Mouse (Mus musculus): ENCODE results near the gene Xylt1.

Gene Xylt1

DNA sequence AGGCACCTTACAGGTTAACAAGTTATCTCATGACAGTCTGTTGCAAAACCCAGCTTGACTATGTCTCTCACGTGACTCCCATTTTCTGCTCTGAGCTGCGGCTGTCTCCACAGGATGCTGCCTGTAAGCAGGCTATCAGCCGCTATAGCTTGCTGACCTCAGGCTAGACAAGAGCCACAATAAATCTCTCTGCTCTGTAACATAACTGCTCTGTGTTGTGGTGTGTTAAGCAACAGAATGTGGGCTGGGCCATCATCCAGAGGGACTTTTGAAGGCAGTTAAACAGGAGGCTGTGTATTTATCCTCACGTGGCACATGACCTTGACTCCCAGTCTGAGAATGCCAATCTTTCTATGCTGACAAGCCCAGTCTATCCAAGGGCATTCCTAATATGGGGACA, 136.1 kb downstream of the Xylt1 start:
- DNase-seq (ENCODE audit: low spot score) = no peak

DNA sequence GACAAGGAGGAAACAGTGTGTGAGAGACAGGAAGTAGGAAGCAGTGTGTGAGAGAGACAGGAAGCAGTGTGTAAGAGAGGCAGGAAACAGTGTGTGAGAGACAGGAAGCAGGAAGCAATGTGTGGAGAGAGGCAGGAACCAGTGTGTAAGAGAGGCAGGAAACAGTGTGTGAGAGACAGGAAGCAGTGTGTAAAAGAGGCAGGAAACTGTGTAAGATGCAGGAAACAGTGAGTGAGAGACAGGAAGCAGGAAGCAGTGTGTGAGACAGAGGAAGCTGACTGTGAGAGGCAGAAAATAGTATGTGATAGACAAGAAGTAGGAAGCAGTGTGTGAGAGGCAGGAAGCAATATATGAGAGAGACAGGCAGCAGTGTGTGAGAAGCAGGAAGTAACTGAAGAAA, 140.6 kb downstream of the Xylt1 start:
- no peak for DNase-seq (ENCODE audit: low spot score)

DNA sequence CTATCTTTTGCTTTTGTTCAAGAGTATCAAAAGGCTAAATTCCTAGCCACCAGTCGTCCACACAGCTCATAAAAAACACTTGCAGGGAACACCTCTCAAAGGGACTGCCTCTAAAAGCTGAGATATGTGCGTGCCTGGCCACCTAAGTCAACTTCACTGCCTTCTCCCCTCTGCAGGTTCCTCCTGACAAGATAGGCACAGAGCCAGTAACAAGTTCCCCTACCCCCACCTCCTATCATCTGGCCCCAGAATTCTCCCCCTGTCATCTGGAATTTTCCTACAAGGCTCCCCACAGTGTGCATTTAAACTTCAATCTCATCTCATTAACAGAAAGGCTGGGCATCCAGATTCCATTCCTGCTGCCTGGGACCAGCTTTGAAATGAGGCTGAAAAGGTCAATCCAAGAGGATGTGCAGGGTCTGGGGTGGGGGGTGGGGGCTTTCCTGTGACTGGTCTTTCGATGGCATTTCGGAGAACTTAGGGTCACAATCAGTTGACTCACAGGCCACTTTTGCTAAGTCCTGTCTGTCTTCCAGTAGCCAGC, 141.4 kb downstream of the Xylt1 start:
- DNase-seq (ENCODE audit: low spot score) = no peak

DNA sequence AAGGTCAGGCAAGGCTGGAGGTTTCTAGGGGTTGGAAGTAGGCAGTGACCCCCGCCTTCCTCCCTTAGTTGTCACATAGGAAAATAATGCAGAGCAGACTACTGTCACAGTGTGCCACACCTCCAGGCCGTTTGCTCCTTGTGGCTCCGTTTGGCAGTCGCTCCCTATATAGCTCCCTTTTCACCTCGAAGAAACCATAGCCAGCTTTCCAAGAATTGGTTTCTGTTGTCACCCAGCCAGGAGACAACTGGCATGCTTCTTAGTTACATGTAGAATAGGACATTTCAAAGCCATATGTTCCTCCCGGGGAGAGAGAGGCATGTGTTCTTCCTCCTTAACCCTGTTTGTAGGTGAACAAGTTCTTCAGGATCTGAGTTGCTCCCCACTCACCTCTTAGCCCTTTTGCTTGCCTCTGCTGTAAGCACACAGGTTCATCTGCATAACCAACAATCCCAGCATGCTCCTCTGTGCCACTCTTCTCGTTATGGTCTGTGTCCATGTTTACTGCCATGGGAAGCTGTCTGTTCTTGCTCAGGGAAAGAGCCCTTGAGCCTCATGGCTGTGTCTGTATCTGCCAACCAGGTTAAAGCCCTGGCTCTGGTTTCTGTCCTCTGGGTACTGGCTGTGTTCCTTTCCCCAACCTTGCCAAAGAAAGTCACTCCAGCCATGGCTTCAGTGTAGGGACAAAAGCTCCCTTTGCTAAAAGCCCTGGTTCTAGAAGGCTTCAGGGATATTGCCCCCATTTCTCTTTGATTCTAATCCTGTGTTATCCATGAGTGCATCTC, 143.8 kb downstream of the Xylt1 start:
- no peak for DNase-seq (ENCODE audit: low spot score)

DNA sequence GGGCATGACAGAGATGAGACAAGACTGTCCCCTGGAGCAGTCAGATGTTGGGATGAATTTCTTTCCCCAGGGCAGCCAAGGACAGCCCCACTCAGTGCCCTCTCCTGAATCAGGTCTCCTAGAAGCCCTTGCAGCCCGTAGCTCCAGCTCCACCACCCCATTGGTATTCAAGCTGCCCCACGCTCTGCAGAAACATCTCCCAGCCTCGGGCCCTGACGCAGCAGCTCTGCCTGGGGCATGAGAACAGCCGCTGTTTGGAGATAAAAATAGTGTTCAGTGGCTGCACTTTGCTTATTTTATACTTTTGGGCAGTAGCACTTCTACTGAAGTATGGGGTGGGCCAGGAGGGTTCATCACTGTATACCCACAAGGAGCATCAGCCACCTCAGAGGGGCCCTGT, 144.9 kb downstream of the Xylt1 start:
- DNase-seq (ENCODE audit: low spot score) = no peak

DNA sequence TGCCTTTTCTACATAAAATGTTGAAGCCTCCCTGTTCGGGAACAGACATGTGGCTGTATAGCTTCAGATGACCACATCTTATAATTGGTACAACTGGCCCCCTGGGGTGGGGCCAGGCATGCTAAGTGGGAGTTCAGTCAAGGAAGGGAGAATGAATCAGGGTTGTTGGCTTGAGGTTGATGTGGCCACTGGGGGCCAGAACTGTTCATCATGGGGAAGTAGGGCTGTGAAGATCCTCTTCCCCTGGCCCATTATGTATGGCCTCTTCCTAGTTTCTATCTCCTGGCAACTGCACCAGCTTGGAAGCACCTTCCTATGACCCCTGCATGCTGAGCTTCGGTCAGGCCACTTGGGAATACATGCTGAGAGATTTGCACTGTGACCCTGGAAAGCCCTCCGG, 145.8 kb downstream of the Xylt1 start:
- no peak for DNase-seq (ENCODE audit: low spot score)

DNA sequence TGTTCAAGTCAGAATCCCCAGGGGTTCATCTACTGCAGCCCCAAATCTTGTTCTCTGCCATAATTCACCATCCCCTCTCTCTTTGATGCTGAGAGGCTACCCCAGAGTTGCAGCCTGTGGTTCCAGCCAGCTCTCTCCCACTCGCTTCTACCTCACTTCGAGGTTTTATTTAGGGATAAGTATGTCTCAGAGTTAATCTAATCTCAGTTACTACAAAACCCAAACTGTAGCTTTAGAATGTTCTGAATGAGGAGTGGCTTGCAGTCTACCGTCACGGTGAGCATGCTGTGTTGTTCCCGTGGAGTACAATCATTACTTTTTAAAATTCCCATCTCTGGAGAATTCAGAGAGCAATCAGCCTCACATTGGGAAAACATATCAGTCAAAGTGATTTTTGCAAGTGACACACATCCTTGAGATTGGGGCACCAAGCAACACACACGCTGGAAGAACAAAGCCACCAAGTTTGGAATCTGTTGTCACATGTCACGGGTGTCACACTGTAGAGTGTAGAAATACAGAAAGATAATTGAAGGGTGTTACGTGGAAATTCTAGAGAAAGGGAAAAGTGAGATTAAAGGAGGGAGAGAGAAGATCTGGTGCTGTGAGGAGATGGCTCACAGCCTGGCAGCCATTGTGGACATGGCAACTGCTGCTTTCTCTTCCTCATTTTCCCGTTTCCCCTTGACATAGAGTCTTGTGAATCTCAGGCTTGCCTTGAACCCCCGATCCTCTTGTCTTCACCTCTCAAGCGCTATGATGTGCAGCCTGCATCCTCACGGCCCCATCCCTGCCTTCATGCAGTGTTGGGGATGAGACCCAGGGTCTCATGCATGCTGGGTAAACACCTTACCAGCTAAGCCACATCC, 149.2 kb downstream of the Xylt1 start:
- DNase-seq (ENCODE audit: low spot score) = no peak

DNA sequence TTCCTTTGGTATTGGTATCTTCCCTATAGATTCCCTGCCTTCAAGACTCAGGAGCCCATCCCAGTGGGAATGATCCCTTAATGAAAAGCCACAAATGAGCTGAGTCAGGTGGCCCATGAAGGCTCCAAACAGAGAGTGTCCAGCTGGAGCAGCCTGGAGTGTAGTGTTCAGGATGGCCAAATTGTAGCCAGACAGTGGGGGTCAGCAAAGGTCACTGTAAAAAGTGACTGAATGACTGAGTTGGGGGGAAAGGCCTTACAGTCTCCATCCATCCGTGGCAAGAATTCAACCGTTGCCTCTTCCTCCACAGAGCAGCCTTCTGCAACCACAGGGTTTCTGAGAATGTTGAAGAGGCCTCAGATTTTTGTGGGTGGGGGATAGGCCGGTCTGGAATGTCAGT, 151.9 kb downstream of the Xylt1 start:
- no peak for DNase-seq (ENCODE audit: low spot score)

DNA sequence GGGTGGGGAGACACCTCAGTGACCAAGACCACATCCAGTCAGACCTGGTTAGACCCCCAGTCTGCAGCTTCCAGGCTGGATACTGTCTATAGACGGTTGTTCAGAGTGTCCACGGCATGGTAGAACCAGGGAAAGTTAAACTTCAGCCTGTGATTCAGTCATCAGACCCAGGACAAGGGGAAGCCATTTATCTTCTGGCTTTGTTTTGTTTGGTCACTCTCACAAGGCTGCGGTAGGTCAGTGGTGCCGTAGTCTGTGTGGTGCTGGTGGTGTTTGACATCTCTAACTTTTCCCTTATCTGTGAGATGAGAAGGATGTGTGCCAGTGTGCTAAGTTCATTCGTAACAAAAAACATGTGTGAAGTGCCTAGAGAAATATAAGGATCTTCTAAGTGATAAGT, 152.4 kb downstream of the Xylt1 start:
- DNase-seq (ENCODE audit: low spot score) = no peak

DNA sequence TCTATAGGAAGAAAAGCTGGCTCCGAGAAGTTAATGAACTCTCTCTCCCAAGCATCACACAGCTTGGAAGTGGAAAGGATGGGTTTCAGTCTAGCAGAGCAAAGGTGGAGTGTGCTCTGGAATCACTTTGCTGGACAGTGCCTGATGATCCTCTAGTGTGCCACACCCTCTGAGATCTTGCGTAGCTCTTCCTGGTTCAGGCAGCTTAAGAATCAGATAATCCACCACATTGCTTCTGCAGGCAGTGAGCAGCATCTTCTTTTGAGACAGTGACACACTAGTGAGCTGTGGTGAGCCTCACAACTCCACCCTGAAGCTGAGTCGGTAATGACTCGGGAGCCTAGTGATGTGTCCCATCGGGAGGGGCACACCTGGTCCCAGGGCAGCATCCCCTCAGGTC, 159.2 kb downstream of the Xylt1 start:
- no peak for DNase-seq (ENCODE audit: low spot score)

DNA sequence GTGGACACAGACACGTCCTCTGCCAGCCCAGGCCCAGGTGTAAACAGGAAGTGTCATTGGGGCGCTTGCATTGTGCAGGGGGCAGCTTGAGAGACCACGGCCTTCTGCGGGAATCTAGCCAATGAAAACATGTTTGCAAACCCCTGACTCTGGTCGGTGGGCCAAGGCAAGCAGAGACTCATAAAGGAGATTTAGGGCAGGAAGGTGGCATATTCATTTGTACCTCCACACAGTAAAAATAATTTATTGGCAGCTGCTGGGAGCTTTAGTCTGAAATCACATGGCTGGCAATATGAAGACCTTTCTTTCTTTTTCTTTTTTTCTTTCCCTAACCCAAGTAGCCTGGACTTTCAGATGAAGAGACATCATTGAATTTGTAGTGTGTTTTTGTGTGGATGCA, 159.6 kb downstream of the Xylt1 start:
- no peak for DNase-seq (ENCODE audit: low spot score)

DNA sequence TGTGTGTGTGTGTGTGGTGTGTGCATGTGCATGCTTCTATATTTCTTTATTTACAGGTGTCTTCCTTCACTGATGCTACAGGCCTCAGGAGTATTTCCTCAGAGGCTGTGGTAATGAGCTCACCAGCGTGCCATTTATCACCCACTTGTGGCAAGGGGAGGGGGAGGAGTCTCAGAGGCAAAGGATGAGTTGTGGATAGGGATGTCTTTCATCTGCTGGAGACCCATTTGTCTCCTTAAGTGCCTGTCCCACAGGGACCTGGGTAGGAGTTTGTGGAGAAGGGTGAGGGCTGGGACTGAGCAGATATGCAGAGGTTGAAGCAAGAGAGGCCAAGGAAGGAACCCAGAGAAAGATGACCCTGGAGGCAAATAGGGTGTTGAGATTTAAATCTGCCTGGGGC, 160.3 kb downstream of the Xylt1 start:
- DNase-seq (ENCODE audit: low spot score) = no peak

DNA sequence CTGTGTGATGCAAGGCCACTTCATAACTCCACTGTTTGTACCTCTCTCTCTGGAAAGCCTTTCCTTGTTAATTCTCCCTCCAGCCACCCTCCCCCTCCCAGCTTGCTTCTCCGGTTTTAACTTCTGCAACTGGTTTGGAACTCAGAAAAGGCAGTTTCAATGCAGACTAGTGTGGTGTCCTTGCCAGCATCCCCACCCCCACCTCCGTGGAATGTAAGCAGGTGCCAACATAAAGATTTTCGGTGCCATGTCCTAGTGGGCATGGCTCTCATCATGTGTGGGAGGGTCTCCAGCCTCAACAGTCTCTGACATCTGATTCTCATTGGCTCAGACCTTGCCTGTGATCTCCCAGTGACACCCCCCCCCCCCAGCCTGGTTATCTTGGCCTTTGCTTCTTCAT, 160.9 kb downstream of the Xylt1 start:
- no peak for DNase-seq (ENCODE audit: low spot score)

DNA sequence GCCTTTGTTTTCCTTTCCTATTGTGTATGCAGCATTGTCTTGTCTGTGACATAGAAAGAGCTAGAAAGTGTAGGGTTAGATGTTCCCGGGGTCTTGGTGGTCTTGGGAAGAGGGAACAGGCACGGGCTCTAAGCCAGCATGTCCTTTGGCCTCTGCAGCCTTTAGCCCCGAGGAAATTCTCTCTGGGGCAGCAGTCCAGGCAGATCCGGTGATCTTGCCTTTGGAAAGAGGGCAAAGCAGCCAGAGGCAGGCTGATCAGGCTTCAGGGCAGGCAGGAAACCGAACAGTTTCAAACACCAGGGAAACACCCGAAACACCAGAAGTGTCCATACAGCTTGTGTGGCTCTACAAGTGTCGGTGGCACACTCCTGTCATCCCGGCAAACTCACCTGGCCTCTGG, 162.3 kb downstream of the Xylt1 start:
- no peak for DNase-seq (ENCODE audit: low spot score)

DNA sequence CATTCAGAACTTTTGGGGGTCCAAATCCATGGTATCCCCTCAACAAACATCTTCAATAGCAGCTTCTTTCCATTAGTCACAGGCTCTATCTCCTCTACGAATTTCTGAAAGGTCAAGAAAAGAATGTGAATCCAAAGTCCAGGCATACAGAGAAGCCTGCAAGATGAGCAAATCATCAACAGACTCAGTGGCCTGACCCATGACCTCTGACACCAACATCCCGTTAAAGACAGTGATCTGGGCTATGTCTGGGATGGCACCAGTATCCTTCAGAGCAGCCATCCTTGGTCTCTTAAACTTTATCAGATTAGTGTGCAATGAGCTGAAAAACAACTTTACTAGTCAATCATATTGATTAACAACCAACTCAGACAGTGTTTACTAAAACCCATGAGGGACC, 163.3 kb downstream of the Xylt1 start:
- no peak for DNase-seq (ENCODE audit: low spot score)

DNA sequence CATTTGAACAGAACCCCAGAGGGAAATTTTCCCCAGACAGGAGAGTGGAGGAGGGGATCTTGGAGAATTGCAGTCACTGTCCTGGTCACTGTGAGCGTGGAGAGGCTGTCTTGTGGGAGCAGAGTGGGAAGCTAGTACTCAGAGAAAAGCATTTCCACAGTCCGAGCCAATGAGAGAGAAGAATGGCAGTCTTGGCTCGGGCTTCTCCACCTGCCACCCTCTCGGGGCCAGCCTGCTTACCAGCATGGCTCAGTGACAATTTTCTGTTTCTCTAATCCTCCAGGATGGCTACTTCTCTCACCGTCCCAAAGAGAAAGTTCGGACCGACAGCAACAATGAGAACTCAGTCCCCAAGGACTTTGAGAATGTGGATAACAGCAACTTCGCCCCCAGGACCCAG, 167.5 kb downstream of the Xylt1 start:
- no peak for DNase-seq (ENCODE audit: low spot score)

DNA sequence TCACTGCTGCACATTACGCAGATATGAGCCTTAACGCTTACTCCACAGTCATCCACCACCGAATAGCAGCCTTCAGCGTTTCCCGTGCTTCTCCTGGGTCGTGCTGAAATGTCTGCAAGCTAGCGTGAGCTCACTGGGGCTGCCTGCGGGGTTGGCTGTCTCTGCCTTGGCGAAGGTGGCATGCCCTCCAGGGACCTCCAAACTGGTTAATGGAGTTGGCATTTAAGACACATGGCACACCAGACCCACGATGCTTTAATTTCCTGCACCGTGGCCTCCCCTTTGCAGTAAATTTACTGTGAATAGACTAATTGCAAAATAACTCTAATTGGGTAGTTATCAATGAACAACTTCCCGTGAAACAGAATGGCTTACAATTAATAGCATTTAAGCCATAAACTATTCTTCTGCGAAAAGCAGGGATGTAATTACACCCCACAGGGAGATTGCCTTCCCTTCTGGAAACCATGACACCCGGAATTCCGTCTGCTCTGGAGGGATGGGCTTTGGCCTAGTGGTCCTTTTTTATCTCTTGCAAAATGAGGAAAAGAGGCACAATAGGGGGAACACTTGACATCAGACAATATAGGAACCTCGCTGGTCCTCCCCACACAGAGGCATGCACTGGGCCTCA, 170.3 kb downstream of the Xylt1 start:
- no peak for DNase-seq (ENCODE audit: low spot score)

DNA sequence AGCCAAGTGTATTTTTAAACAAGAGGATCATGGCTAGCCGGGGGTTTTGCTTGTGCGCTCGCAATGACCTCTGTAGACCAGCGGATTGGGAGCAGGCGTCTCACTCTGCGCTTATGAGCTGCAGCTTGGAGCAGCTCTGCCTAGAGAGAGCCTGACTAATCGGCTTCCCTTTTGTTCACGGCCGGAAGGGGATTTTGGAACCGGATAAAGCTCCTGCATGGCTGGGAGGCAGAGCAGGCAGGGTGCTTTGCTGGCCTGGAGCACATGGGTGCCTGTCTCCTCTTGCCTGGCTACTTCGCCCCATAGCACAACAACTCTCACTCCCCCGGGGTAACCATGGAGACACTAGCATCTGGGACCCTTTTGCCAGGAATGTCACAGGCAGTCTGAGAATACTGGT, 172.4 kb downstream of the Xylt1 start:
- DNase-seq (ENCODE audit: low spot score) = peak; percentile 22

DNA sequence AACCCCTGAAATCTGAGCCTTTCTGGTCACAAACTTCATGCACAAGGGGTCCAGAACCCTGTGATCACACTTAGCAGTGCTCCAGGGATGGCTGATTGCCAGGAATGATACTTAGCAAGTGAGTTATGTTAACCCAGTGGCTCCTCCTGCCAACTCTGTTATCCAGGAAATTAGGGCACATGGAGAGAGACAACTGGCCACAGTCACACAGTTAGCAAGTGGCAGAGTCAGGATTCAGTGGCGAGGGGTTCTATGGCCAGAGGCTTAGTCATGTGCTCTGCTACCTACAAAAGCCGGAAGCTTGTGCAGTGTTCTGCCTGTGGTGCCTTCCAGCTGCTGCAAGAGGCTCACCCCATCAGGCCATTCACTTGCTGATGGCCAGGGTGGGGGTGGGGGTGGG, 175.0 kb downstream of the Xylt1 start:
- no peak for DNase-seq (ENCODE audit: low spot score)

DNA sequence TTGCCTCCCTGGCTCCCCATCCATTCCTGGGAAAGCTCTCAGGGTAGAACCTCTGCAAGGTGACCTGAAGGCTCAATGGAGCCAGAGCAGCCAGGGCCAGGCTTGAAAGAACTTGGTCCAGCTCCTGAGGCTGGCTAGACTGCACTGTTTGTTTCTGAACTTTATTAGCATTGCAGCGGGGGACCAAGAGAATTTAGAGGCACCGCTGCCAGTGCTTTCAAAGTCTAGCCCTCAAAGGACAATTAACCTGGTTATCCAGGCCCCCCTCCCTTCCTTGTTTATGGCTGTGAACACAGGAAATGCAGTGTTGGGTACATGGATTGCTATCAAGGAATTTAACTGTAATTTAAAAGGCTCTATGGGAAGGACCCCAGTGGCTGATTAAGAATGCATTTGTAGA, 177.4 kb downstream of the Xylt1 start:
- no peak for DNase-seq (ENCODE audit: low spot score)

DNA sequence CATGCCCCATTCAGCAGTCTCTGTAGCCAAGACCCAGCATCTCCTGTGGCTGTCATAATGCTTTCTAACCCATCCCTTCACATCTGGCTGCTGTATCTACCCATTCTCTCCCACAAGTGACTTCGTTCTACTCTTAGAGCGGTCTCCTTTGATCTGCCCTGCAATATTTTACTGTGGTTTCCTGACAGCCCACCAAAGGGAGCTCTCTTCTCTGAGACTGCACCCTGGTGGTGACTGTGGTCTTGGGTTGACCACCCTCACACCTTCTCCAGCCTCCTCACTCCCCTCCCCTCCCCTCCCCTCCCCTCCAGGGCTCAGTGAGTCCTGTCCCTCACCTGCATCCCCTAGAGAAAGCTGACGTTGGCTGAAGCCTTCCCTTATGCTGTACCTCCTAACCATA, 178.3 kb downstream of the Xylt1 start:
- no peak for DNase-seq (ENCODE audit: low spot score)

DNA sequence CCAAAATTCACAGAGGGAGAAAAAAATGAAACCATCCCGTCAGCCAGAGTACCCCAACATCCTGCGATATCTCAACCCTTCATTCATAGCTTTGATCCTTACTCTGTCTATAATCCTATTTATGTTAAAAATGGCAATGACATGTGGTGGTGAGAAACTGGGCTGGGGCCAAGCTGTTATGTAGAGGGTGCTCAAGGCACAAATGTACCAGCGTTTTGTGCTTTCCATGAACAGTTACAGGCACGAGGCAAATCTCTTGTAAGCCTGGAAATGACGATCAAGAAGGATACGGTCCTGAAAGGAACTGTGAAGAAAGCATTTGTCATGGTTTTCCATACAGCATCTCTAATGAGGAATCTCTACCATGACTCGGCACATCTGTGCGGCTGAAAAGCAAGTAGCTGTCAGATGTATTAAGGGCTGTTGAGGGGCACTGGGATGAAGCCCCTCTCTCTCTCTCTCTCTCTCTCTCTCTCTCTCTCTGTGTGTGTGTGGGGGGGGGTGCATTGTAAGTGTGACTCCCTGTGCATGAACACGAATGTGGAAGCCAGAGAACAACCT, 183.2 kb downstream of the Xylt1 start:
- no peak for DNase-seq (ENCODE audit: low spot score)

DNA sequence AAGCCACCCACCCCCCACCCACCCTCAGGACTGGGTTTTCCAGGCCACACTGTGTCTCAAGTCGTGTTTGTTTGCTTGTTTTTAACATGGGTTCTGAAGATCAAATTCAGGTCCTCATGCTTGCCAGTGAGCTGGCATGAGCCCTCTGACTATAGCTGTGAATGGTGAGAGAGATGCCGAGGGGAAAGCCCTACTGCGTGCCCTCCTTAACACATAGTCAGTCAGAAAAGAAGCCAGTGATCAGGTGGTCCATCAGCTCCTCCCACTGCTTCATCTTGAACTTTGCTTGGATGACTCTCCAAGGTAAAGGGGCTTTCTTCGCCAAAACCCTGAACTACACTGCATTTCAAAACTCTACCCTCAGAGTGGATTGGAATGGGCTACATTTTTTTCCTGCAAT, 183.8 kb downstream of the Xylt1 start:
- DNase-seq (ENCODE audit: low spot score) = no peak
